Mouse (Mus musculus): ENCODE measurements around the gene Atp5j. TPM values are rescaled to one million over a fixed set of nuclear protein-coding genes. Genes with fewer than 3 reads are reported as not detected.

The Atp5j gene
- polyA plus RNA-seq, 1 experiment, result 361 TPM

DNA sequence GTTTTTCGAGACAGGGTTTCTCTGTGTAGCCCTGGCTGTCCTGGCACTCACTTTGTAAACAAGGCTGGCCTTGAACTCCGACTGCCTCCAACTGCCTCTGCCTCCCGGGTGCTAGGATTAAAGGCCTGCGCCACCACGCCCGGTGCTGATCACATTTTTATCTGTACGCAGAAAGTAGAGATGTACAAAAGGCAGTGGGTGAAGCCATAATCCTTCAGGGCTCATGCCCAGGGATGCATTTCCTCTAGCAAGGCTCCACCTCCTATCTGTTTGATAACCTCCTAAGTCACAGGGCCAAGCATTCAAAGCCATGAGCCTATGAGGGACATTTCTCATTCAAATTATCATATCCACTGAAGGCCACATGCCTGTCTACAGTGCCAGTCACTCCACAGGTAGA lies 27.6 kb downstream of the Atp5j start:
- no peak overlapping the region for H3ac ChIP-seq (ENCODE audit: control insufficient read depth, insufficient read length)
- no peak overlapping the region for H3K4me3 ChIP-seq

DNA sequence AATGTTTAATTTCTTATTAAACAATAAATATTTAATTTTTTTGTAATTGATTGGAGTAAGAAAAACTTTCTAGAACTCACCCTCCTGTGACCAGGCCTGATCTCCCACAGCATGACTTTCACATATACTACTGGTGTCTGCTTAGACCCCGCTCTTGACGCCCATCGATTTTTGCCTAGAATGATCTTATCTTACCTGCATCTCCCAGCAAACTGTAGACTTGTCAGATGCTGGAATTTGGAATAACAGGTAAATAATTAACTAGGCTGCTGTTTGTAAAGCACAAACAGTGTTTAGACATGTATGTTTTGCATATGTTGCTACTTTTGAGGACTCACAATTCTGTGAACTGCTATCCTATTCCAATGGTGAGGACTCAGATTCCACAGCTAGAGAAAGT lies 29.2 kb downstream of the Atp5j start:
- no peak overlapping the region for H3K4me3 ChIP-seq
- no peak overlapping the region for H3K4me2 ChIP-seq (ENCODE audit: low read depth)
- no peak for TF ChIP-seq REST (IDR thresholded peaks at IDR 0.05; ENCODE audit: insufficient read depth, insufficient read length)
- no peak for TF ChIP-seq MAX (IDR thresholded peaks at IDR 0.05; ENCODE audit: low read depth)
- TF ChIP-seq MYOD1 (IDR thresholded peaks at IDR 0.05; ENCODE audit: control insufficient read depth in 1 of 3, insufficient read length in 2 of 3, low read depth in 2 of 3), result no peak
- TF ChIP-seq E2F4 (IDR thresholded peaks at IDR 0.05; ENCODE audit: insufficient read depth), result no peak
- TF ChIP-seq CEBPB (IDR thresholded peaks at IDR 0.05; ENCODE audit: insufficient read depth, poor library complexity, severe bottlenecking), result no peak
- no peak for TF ChIP-seq TCF12 (IDR thresholded peaks at IDR 0.05; ENCODE audit: insufficient read depth, poor library complexity, severe bottlenecking)
- no peak for TF ChIP-seq TCF3 (IDR thresholded peaks at IDR 0.05; ENCODE audit: insufficient read length, low read depth)
- no peak for TF ChIP-seq MYOG (IDR thresholded peaks at IDR 0.05; ENCODE audit: control insufficient read depth in 1 of 3, insufficient read depth in 1 of 3, insufficient read length in 2 of 3, low read depth in 2 of 3)
- TF ChIP-seq USF1 (IDR thresholded peaks at IDR 0.05; ENCODE audit: low read depth), result no peak
- no peak for TF ChIP-seq POLR2A (IDR thresholded peaks at IDR 0.05; ENCODE audit: insufficient read length, low read depth)
- no peak for TF ChIP-seq POLR2AphosphoS2 (IDR thresholded peaks at IDR 0.05; ENCODE audit: insufficient read length, low read depth)
- no peak for TF ChIP-seq SRF (IDR thresholded peaks at IDR 0.05; ENCODE audit: control insufficient read depth, insufficient read length, low read depth)
- H3ac ChIP-seq (ENCODE audit: control insufficient read depth, insufficient read length), result no peak overlapping the region
- H3K27me3 ChIP-seq (ENCODE audit: control insufficient read depth, insufficient read depth, insufficient read length), result no peaks in the 10 kb centered on the region
- H3K79me2 ChIP-seq (ENCODE audit: control insufficient read depth, insufficient read depth), result no peaks in the 10 kb centered on the region
- H3K36me3 ChIP-seq (ENCODE audit: control insufficient read depth, insufficient read depth), result peaks cover 9% of the 10 kb centered on the region

More for the DNA sequence above, 27.6 kb downstream of the Atp5j start:
- Histone ChIP-seq H3K36me3 (ENCODE audit: control insufficient read depth, insufficient read depth) (peaks cover 12% of the 10 kb centered on the region), H3K4me2 (ENCODE audit: low read depth) (no peak overlapping the region), H3K79me2 (ENCODE audit: control insufficient read depth, insufficient read depth) (no peaks in the 10 kb centered on the region), H3K27me3 (ENCODE audit: control insufficient read depth, insufficient read depth, insufficient read length) (no peaks in the 10 kb centered on the region)
- TF ChIP-seq TCF12 (IDR thresholded peaks at IDR 0.05; ENCODE audit: insufficient read depth, poor library complexity, severe bottlenecking) (no peak), MAX (IDR thresholded peaks at IDR 0.05; ENCODE audit: low read depth) (no peak), USF1 (IDR thresholded peaks at IDR 0.05; ENCODE audit: low read depth) (no peak)

DNA sequence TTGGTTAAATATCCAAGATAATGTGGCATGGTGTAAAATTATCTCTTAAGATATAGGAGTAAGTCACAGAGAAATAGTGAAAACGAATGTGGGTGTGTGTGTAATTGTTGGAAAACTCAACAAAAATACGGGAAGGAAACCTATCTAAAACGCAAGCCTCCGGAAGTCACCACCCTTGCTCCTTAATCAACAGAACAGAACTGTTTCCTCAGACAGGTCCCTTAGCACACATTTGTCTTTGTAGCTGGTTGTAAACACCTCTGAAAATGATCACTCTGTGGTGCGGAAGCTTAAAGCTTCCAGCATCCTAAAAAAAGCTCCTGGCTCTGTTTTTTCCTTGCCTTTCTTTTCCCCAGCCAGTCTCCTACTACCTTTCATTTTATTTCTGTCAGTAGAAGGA lies 30.6 kb downstream of the Atp5j start:
- Histone ChIP-seq H3K4me2 (ENCODE audit: low read depth) (no peak overlapping the region), H3K36me3 (ENCODE audit: control insufficient read depth, insufficient read depth) (peaks cover 9% of the 10 kb centered on the region), H3ac (ENCODE audit: control insufficient read depth, insufficient read length) (no peak overlapping the region), H3K4me3 (no peak overlapping the region), H3K79me2 (ENCODE audit: control insufficient read depth, insufficient read depth) (peaks cover 4% of the 10 kb centered on the region), H3K27me3 (ENCODE audit: control insufficient read depth, insufficient read depth, insufficient read length) (no peaks in the 10 kb centered on the region)
- TF ChIP-seq USF1 (IDR thresholded peaks at IDR 0.05; ENCODE audit: low read depth), result no peak
- no peak for TF ChIP-seq TCF12 (IDR thresholded peaks at IDR 0.05; ENCODE audit: insufficient read depth, poor library complexity, severe bottlenecking)
- TF ChIP-seq E2F4 (IDR thresholded peaks at IDR 0.05; ENCODE audit: insufficient read depth), result no peak
- no peak for TF ChIP-seq POLR2A (IDR thresholded peaks at IDR 0.05; ENCODE audit: insufficient read length, low read depth)
- TF ChIP-seq MAX (IDR thresholded peaks at IDR 0.05; ENCODE audit: low read depth), result no peak
- TF ChIP-seq TCF3 (IDR thresholded peaks at IDR 0.05; ENCODE audit: insufficient read length, low read depth), result no peak
- TF ChIP-seq MYOD1 (IDR thresholded peaks at IDR 0.05; ENCODE audit: control insufficient read depth in 1 of 3, insufficient read length in 2 of 3, low read depth in 2 of 3), result no peak
- TF ChIP-seq POLR2AphosphoS2 (IDR thresholded peaks at IDR 0.05; ENCODE audit: insufficient read length, low read depth), result no peak
- no peak for TF ChIP-seq MYOG (IDR thresholded peaks at IDR 0.05; ENCODE audit: control insufficient read depth in 1 of 3, insufficient read depth in 1 of 3, insufficient read length in 2 of 3, low read depth in 2 of 3)
- TF ChIP-seq REST (IDR thresholded peaks at IDR 0.05; ENCODE audit: insufficient read depth, insufficient read length), result no peak
- no peak for TF ChIP-seq CEBPB (IDR thresholded peaks at IDR 0.05; ENCODE audit: insufficient read depth, poor library complexity, severe bottlenecking)
- TF ChIP-seq SRF (IDR thresholded peaks at IDR 0.05; ENCODE audit: control insufficient read depth, insufficient read length, low read depth), result no peak

DNA sequence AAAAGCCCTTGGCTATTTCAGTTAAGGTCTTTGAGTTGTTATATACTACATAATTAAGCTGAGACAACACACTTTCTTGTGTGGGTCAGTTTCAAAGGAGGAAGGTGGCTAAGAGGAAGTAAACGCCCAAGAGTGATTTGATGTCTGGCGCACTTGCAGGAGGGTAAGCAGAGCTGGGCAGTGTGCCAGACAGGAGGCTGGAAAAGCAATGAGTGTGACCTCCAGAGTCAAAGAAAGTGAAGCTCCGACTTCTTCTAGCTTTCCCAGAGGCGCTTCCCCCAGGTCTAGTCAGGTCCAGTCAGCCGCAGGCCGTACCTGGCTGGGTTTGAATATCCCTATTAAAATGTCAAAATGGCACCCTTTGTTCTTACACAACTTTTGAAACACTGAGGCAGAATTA lies 33.2 kb downstream of the Atp5j start:
- TF ChIP-seq E2F4 (IDR thresholded peaks at IDR 0.05; ENCODE audit: insufficient read depth) (no peak), USF1 (IDR thresholded peaks at IDR 0.05; ENCODE audit: low read depth) (no peak)
- Histone ChIP-seq H3K4me2 (ENCODE audit: low read depth) (no peak overlapping the region), H3K27me3 (ENCODE audit: control insufficient read depth, insufficient read depth, insufficient read length) (no peaks in the 10 kb centered on the region), H3ac (ENCODE audit: control insufficient read depth, insufficient read length) (no peak overlapping the region), H3K4me3 (no peak overlapping the region), H3K79me2 (ENCODE audit: control insufficient read depth, insufficient read depth) (peaks cover 11% of the 10 kb centered on the region), H3K36me3 (ENCODE audit: control insufficient read depth, insufficient read depth) (peaks cover 6% of the 10 kb centered on the region)

DNA sequence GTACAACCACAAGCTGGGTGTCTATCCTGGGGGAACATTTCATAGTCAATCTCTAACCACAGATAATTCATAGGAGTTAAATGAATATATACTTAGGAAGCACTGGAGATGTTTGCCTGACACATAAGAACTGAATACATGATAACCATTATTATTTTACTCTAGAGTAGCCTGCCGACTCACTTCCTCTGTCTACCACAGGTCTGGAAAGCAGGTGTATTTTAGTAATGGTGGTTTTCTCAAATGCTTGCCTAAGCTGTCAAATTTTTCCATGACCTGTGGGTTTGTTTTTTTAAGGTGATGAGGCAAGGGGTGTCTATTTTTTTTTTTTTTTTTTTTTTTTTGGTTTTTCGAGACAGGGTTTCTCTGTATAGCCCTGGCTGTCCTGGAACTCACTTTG lies 35.4 kb downstream of the Atp5j start:
- TF ChIP-seq SRF (IDR thresholded peaks at IDR 0.05; ENCODE audit: control insufficient read depth, insufficient read length, low read depth) (no peak), POLR2A (IDR thresholded peaks at IDR 0.05; ENCODE audit: insufficient read length, low read depth) (no peak), TCF3 (IDR thresholded peaks at IDR 0.05; ENCODE audit: insufficient read length, low read depth) (no peak)
- Histone ChIP-seq H3K79me2 (ENCODE audit: control insufficient read depth, insufficient read depth) (peaks cover 14% of the 10 kb centered on the region), H3K4me2 (ENCODE audit: low read depth) (no peak overlapping the region), H3K27me3 (ENCODE audit: control insufficient read depth, insufficient read depth, insufficient read length) (no peaks in the 10 kb centered on the region), H3K36me3 (ENCODE audit: control insufficient read depth, insufficient read depth) (no peaks in the 10 kb centered on the region), H3ac (ENCODE audit: control insufficient read depth, insufficient read length) (no peak overlapping the region), H3K4me3 (no peak overlapping the region)

All from myocyte (in vitro differentiated cells).